Mouse (Mus musculus) neural tube, embryonic 14.5 days (tissue): Measurements from ENCODE around the gene Eif4a1. TPM values are rescaled to one million over a fixed set of nuclear protein-coding genes. Genes with fewer than 3 reads are reported as not detected.
A peak's percentile ranks its signal among the peaks of the same experiment; 100 is the strongest.
"Not testable (repeated sequence)": the region's sequence is repeated elsewhere in the genome, so short reads cannot be mapped to it uniquely, and the experiment has no call there.

ENCODE experiments used
- ATAC-seq: fragments of 200-750 bp; cut with Nextera tagmentation; 2 replicates; pipeline ENCODE4 v1.8.0; 2017; ENCODE audit warnings: low read depth, mild to moderate bottlenecking, moderate TSS enrichment, moderate library complexity
- H3K27ac ChIP-seq: fragments of 300-500 bp; sonication (generic); 2 replicates; pipeline ENCODE4 v1.5.1; 2014; ENCODE audit warnings: low read depth, mild to moderate bottlenecking, control low read depth, low read length, moderate library complexity, mixed read lengths
- H3K27me3 ChIP-seq: fragments of 300-500 bp; sonication (generic); 2 replicates; pipeline ENCODE4 v1.6.1; 2014; ENCODE audit warnings: low read length; ENCODE audit not compliant: control insufficient read depth, insufficient read depth
- H3K36me3 ChIP-seq: fragments of 300-500 bp; sonication (generic); 2 replicates; pipeline ENCODE4 v1.6.1; 2014; ENCODE audit warnings: low read length, mixed read lengths; ENCODE audit not compliant: control insufficient read depth, insufficient read depth
- H3K4me1 ChIP-seq: fragments of 300-500 bp; sonication (generic); 2 replicates; pipeline ENCODE4 v1.6.1; 2014; ENCODE audit warnings: low read length; ENCODE audit not compliant: control insufficient read depth, insufficient read depth
- H3K4me2 ChIP-seq: fragments of 300-500 bp; sonication (generic); 2 replicates; pipeline ENCODE4 v1.6.1; 2014; ENCODE audit warnings: mild to moderate bottlenecking, low read depth, low read length, control low read depth
- H3K4me3 ChIP-seq: fragments of 300-500 bp; sonication (generic); 2 replicates; pipeline ENCODE4 v1.5.1; 2014; ENCODE audit warnings: low read depth, low read length, control low read depth, mixed read lengths
- H3K9ac ChIP-seq: fragments of 300-500 bp; sonication (generic); replicated peaks from 2 replicates; pipeline ENCODE4 v1.6.1; 2014; ENCODE audit warnings: low read depth, mild to moderate bottlenecking, control low read depth, low read length, mixed read lengths
- H3K9me3 ChIP-seq: fragments of 300-500 bp; sonication (generic); 2 replicates; pipeline ENCODE4 v1.6.1; 2016; ENCODE audit warnings: low read length; ENCODE audit not compliant: control insufficient read depth
- WGBS: fragments of 180-500 bp; shearing (Covaris S2); extraction: QIAGEN DNeasy Blood & Tissue Kit; methylation state at CpG from one replicate; pipeline ENCODE4 v1.1.7; 2014; 5-methylcytosine and 5-hydroxymethylcytosine counted together
- polyA plus RNA-seq: library from polyadenylated mRNA; unstranded; fragments of >200 nt; fragmentation: Nextera tagmentation; extraction: Ambion mirVana; gene quantifications from 2 replicates; pipeline ENCODE4 v1.2.1, GENCODE M21; 2014

The Eif4a1 gene
- polyA plus RNA-seq, 1 experiment from 2014 or later: 643 TPM

DNA sequence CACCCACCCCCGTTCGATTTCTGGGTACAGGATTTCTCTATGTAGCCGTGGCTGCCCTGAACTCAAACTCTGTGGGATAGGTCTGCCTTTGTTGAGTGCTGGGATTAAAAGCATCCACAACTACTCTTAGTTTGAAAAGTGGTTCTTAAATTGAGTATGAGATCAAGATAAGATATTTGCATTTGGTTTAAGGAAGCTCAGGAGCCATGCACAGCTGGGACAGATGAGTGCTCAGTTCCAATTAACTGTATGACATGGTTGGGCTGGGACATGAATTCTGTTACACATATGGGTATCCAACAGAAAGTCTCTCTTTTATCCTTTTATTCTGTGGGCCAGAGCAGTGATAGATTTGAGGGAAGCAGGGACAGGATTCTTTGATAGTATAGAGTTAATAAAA is 36.8 kb downstream of the Eif4a1 start:
- no peaks in the 10 kb centered on the region for H3K9me3 ChIP-seq
- no peak overlapping the region for H3K4me3 ChIP-seq
- H3K4me2 ChIP-seq: 0 out of 2 replicates have a peak overlapping the region, but pooled peaks have one; percentile 17
- H3K4me1 ChIP-seq: peaks cover 18% of the 10 kb centered on the region
- ATAC-seq: no peak
- no peak overlapping the region for H3K27ac ChIP-seq
- no peak overlapping the region; the same call in 1 of the 2 replicates for H3K9ac ChIP-seq
- WGBS: 88% methylated on average over 3 of the region's 3 CpGs
- peaks cover 8% of the 10 kb centered on the region; the same call in 1 of the 2 replicates for H3K36me3 ChIP-seq
- no peaks in the 10 kb centered on the region for H3K27me3 ChIP-seq

- no peaks in the 10 kb centered on the region for H3K27me3 ChIP-seq
- H3K27ac ChIP-seq: peak overlapping the region; percentile 94
- no peaks in the 10 kb centered on the region for H3K36me3 ChIP-seq
Measured at GRCm38 (mm10) chr11:69633128-69633866, 38.9 kb downstream of the Eif4a1 start.

DNA sequence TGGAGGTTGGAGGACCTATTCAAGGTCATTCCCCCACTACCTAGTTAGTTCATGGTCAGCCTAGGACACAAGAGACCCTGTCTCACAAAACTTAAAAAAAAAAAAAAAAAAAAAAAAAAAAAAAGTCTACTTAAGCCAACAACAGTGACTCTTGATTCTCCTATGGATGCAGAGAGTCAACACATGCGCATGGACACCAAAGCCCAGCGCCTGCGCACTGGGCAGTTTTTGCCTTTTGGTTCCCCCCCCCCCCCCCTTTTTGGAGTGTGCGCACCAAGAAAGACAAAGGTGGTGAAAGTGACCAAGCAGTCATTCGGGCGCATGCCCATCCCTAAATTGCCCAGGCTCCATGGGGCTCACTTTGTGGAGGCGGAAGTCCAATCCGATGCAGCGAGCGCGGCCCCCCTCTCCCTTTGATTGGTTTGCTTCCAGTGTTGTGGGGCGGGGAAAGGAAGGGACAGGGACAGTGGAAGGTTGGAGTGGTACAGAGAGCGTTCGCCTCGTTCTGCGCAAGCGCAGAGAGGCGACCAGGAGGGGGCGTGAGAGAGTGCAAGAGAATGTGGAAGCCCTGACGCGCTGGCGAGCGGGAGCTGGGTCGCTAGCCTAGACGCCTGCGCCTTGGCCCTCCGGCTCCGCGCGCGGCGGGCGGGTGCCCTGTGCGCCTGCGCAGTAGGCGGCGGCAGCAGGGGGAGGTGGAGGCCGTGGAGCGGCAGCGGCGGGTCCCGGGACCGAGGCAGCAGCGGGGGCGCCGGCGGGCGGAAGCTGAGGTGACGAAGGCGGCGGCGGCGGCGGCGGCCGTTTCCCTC is 39.7 kb downstream of the Eif4a1 start, which contains the start of gene Fxr2:
TSS of gene Fxr2 (plus strand) at position 707 of the 806 bp plus-strand sequence.
- Histone ChIP-seq H3K27me3 (no peaks in the 10 kb centered on the region), H3K36me3 (no peaks in the 10 kb centered on the region), H3K9me3 (no peaks in the 10 kb centered on the region), H3K4me1 (peaks cover 18% of the 10 kb centered on the region), H3K4me3 (peak within 1 kb of the TSS; percentile 89), H3K9ac (peak within 1 kb of the TSS; percentile 95), H3K4me2 (peak within 1 kb of the TSS; percentile 85), H3K27ac (peak within 1 kb of the TSS; percentile 94)
- WGBS: under 1% methylated on average over 35 of the region's 56 CpGs
- peak; percentile 98 for ATAC-seq

More at GRCm38 (mm10) chr11:69633128-69633866, 38.9 kb downstream of the Eif4a1 start:
- H3K9ac ChIP-seq: peak overlapping the region; percentile 95
- WGBS: under 1% methylated on average over 26 of the region's 50 CpGs
- H3K4me1 ChIP-seq: peaks cover 18% of the 10 kb centered on the region
- peak; percentile 62 for ATAC-seq
- peak overlapping the region; percentile 85 for H3K4me2 ChIP-seq
- H3K4me3 ChIP-seq: peak overlapping the region; percentile 89
- no peaks in the 10 kb centered on the region for H3K9me3 ChIP-seq

- ATAC-seq: no peak
- Histone ChIP-seq H3K4me2 (no peak overlapping the region), H3K27ac (no peak overlapping the region), H3K9me3 (no peaks in the 10 kb centered on the region), H3K4me1 (peaks cover 9% of the 10 kb centered on the region), H3K36me3 (no peaks in the 10 kb centered on the region), H3K27me3 (no peaks in the 10 kb centered on the region), H3K4me3 (no peak overlapping the region), H3K9ac (no peak overlapping the region)
- WGBS: 64% methylated on average over 1 of the region's 1 CpGs
Measured at GRCm38 (mm10) chr11:69629802-69630201, 42.4 kb downstream of the Eif4a1 start.

DNA sequence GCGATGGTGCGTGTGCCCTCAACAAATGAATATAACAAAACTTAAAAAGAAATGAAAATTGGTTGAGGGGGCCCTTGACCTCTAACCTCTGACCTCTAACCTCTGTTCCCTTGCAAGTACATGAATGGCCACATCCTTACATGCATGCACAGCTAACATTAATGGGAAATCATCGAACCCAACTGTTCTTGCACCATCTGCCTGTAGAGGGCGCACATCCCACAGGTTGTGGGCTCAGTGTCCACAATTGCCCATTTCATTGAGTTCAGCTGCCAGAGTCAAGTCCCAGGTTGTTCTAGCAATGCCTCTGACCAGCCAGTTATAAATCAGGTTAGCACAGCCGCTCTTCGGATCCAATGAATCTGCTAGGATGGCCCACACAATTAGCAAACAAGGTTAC is 43.9 kb downstream of the Eif4a1 start:
- Histone ChIP-seq H3K4me1 (no peaks in the 10 kb centered on the region), H3K36me3 (no peaks in the 10 kb centered on the region), H3K27ac (no peak overlapping the region), H3K4me2 (no peak overlapping the region), H3K4me3 (no peak overlapping the region), H3K9me3 (no peaks in the 10 kb centered on the region), H3K9ac (no peak overlapping the region), H3K27me3 (no peaks in the 10 kb centered on the region)
- no peak for ATAC-seq
- WGBS: 34% methylated on average over 6 of the region's 6 CpGs

DNA sequence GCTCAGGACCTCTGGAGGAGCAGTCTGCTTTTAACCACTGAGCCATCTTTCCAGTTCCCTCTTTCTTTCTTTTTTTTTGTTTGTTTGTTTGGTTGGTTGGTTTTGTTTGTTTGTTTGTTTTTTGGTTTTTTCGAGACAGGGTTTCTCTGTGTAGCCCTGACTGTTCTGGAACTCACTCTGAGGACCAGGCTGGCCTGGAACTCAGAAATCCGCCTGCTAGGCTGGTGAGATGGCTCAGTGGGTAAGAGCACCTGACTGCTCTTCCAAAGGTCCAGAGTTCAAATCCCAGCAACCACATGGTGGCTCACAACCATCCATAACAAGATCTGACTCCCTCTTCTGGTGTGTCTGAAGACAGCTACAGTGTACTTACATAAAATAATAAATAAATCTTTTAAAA is 47.9 kb downstream of the Eif4a1 start:
- not testable (repeated sequence) for H3K9me3 ChIP-seq, ATAC-seq, H3K27ac ChIP-seq, H3K36me3 ChIP-seq, H3K4me3 ChIP-seq, H3K4me2 ChIP-seq, H3K9ac ChIP-seq, H3K27me3 ChIP-seq, H3K4me1 ChIP-seq
- 86% methylated on average over 2 of the region's 2 CpGs for WGBS

GRCm38 (mm10) chr11:69623006-69623405 is 49.2 kb downstream of the Eif4a1 start:
- WGBS: 63% methylated on average over 4 of the region's 4 CpGs
- H3K27me3 ChIP-seq: no peaks in the 10 kb centered on the region
- peak overlapping the region; percentile 78; the same call in 1 of the 2 replicates for H3K9ac ChIP-seq
- ATAC-seq: no peak
- peak overlapping the region; percentile 50 for H3K4me3 ChIP-seq
- peak overlapping the region; percentile 89 for H3K4me2 ChIP-seq
- no peaks in the 10 kb centered on the region for H3K9me3 ChIP-seq
- no peaks in the 10 kb centered on the region for H3K36me3 ChIP-seq
- peaks cover 8% of the 10 kb centered on the region for H3K4me1 ChIP-seq
- no peak overlapping the region for H3K27ac ChIP-seq

DNA sequence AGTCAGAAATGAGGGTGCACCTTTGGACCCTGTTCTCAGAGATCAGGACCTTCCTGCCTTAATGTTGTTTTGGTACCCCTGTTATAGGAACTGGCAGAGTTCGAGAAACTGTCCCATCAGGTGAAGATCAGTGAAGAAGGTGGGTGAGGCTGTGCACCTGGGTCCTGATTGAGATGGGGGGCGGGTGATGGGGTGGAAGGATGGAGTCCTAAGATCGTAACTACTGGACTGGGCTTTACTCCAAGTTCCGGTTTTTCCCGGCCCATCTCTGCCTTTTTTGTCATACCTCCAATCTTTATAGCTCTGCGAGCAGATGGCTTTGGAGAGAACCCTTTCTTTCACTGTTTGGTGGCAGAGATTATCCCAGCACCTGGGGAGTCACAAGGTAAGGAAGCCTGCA is 49.8 kb downstream of the Eif4a1 start:
- Histone ChIP-seq H3K4me3 (peak overlapping the region; percentile 50), H3K9me3 (no peaks in the 10 kb centered on the region), H3K27ac (peak overlapping the region; percentile 77), H3K9ac (peak overlapping the region; percentile 78), H3K36me3 (no peaks in the 10 kb centered on the region), H3K4me1 (peaks cover 8% of the 10 kb centered on the region), H3K4me2 (peak overlapping the region; percentile 89), H3K27me3 (no peaks in the 10 kb centered on the region)
- no peak; the same call in 1 of the 2 replicates for ATAC-seq
- WGBS: 30% methylated on average over 6 of the region's 6 CpGs
